Mouse (Mus musculus) gastrocnemius, postnatal 14 days (tissue): ENCODE data around the gene Hsp90ab1. TPM values are rescaled to one million over a fixed set of nuclear protein-coding genes. Genes with fewer than 3 reads are reported as not detected.

ENCODE experiments used
- DNase-seq: peaks from one replicate; pipeline ENCODE4 v3.0.0; 2021; ENCODE audit warnings: mixed read lengths
- intact Hi-C: fragments of 180-260 bp; cut with DNase I; formaldehyde crosslinking; loops from one replicate; pipeline ENCODE4 v1.15.1; 2025; ENCODE audit warnings: low total_unique reads
- total RNA-seq, 2 experiments: library from RNA; stranded (reverse); gene quantifications; 2 replicates each; pipeline ENCODE4 v1.2.3; 2021

Gene Hsp90ab1
- total RNA-seq, 2 experiments from 2014 or later, result 735 to 778 TPM

GRCm38 (mm10) chr17:45548541-45549512, 24.2 kb downstream of the Hsp90ab1 start:
- intact Hi-C loops, result no loop called here
- DNase-seq, result no peak

- no peak for DNase-seq
- intact Hi-C loops, result no loop called here
These were observed 25.4 kb downstream of the Hsp90ab1 start for GRCm38 (mm10) chr17:45547461-45548190.

- intact Hi-C loops, result no loop called here
These were observed 26.1 kb downstream of the Hsp90ab1 start for GRCm38 (mm10) chr17:45546941-45547340.

GRCm38 (mm10) chr17:45545278-45545961, 27.7 kb downstream of the Hsp90ab1 start:
- no peak for DNase-seq
- intact Hi-C loops, result no loop called here

More at GRCm38 (mm10) chr17:45546941-45547340, 26.1 kb downstream of the Hsp90ab1 start:
- DNase-seq, result no peak

GRCm38 (mm10) chr17:45544873-45545277, 28.2 kb downstream of the Hsp90ab1 start:
- no peak for DNase-seq
- intact Hi-C loops, result no loop called here

GRCm38 (mm10) chr17:45544001-45544872, 28.8 kb downstream of the Hsp90ab1 start:
- intact Hi-C loops, result no loop called here
- DNase-seq, result no peak

- no peak for DNase-seq
- intact Hi-C loops, result no loop called here
These were observed 30.0 kb downstream of the Hsp90ab1 start for GRCm38 (mm10) chr17:45543115-45543514.

GRCm38 (mm10) chr17:45542705-45543104, 30.4 kb downstream of the Hsp90ab1 start:
- intact Hi-C loops, result no loop called here
- DNase-seq, result no peak

DNA sequence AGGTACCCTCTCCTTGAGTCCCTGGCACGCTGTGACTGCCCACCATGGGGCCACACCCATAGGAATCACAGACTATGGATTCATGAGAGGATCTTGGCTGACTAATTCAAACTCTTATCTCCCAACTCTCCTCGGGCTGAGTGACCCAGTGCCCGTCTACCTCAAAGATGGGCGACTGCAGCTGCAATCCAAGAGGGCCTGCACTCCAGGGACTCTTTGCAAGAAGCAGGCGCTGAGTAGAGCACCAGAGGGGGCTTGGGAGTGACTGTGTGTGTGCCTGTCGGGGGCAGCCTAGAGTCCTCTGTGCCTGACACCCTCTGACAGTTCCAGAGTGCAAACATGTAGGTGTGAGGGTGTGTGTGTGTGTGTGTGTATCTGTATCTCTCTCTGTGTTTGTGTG, 30.9 kb downstream of the Hsp90ab1 start:
- intact Hi-C loops, result no loop called here
- DNase-seq, result no peak

DNA sequence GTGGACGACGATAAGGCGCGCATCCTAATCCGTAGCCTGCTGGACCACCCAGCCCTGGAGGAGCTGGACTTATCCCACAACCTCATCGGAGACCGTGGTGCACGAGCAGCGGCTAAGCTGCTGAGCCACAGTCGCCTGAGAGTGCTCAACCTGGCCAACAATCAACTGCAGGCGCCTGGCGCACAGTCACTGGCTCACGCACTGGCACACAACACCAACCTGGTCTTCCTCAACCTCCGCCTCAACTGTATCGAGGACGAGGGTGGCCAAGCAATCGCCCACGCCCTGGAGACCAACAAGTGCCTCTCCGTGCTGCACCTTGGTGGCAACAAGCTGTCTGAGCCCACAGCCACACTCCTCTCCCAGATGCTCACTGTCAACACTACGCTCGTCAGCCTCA, 33.4 kb downstream of the Hsp90ab1 start:
- no peak for DNase-seq
- intact Hi-C loops, result no loop called here

- intact Hi-C loops, result no loop called here
- no peak for DNase-seq
These were observed 34.7 kb downstream of the Hsp90ab1 start for GRCm38 (mm10) chr17:45538394-45538793.

GRCm38 (mm10) chr17:45536264-45536663, 36.8 kb downstream of the Hsp90ab1 start:
- intact Hi-C loops, result no loop called here
- DNase-seq, result peak; percentile 16

- intact Hi-C loops, result no loop called here
- DNase-seq, result no peak
These were observed 40.2 kb downstream of the Hsp90ab1 start for GRCm38 (mm10) chr17:45532896-45533295.

GRCm38 (mm10) chr17:45530346-45530782, 42.7 kb downstream of the Hsp90ab1 start:
- no peak for DNase-seq
- intact Hi-C loops, result no loop called here

DNA sequence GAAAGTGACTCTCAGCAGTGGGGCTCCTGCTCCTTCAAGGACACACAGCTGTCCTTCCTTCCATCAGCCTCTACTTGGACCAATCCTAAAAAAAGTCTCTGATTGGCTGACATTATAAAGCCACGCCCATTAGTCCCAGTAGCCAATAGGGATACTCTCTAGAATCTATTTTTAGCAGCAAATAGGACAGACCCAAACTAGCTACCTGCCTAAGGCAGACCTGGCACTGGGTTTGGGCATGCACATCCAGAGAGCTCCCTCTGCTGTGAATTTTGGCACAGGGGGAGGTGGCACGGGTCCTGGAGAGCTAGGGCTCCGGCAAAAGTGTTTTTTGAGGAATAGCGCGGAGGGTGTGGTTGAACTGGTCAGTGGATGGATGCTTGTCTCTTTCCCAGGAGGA, 46.5 kb downstream of the Hsp90ab1 start:
- intact Hi-C loops, result no loop called here
- no peak for DNase-seq

DNA sequence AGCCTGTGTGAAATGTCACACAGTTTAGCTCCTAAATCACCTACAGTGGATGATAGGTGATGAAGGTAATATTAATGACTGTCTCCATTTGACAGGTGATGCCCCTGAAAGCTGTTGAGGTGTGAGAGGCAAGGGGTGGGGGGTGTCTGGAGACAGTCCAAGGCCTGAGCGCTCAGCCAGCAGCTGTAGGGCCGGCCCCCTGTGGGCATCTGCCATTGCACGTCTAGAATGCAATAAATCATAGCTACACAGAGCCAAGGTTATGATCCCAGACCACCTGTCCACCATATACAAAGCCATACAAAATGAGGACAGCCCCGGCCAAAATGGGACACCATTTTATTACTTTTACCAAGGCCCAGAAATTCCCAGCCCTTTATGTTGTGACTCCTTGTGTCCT, 48.1 kb downstream of the Hsp90ab1 start:
- intact Hi-C loops, result no loop called here
- DNase-seq, result no peak

- intact Hi-C loops, result no loop called here
- DNase-seq, result no peak
These were observed 49.8 kb downstream of the Hsp90ab1 start, which contains the start of gene Tcte1 for GRCm38 (mm10) chr17:45523263-45523662. Gene Tcte1, plus strand, starts transcription at chr17:45523434.

- DNase-seq, result no peak
- intact Hi-C loops, result no loop called here
These were observed 52.9 kb downstream of the Hsp90ab1 start for GRCm38 (mm10) chr17:45520136-45520535.
